Mouse (Mus musculus) erythroblast, embryonic 14.5 days (primary cell): ENCODE data around the gene Clip2.

Experiments used
- GATA1 ChIP-seq: IDR thresholded peaks from 2 replicates; pipeline ENCODE4 v1.6.1; 2012; ENCODE audit warnings: low read length, inconsistent platforms, mixed read lengths
- TAL1 ChIP-seq: IDR thresholded peaks from 3 replicates; pipeline ENCODE4 v1.6.1; 2012; ENCODE audit warnings: low read length, inconsistent platforms, mixed read lengths

- TF ChIP-seq GATA1 (no peak), TAL1 (no peak)
These were observed 12.3 kb downstream of the Clip2 start for GRCm38 (mm10) chr5:134539891-134540290.
